Mouse (Mus musculus) bone marrow, adult 2 months (tissue): ENCODE data around the gene Atp6v0c.

Experiments
- CTCF ChIP-seq: fragments of 200-500 bp; IDR thresholded peaks from 2 replicates; pipeline ENCODE4 v1.5.1; 2011; ENCODE audit warnings: low read length, control low read depth; ENCODE audit not compliant: control insufficient read depth, insufficient read depth
- POLR2A ChIP-seq: fragments of 200-500 bp; IDR thresholded peaks from 2 replicates; pipeline ENCODE4 v1.6.1; 2011; ENCODE audit warnings: low read depth, mild to moderate bottlenecking, control low read depth, low read length, borderline replicate concordance; ENCODE audit not compliant: control insufficient read depth

- TF ChIP-seq CTCF (no peak), POLR2A (no peak)
Observed at GRCm38 (mm10) chr17:24211631-24212440, 42.3 kb upstream of the Atp6v0c start.
